Mouse (Mus musculus): ENCODE results near the gene Rbm46. TPM values are rescaled to one million over a fixed set of nuclear protein-coding genes. Genes with fewer than 3 reads are reported as not detected.

The Rbm46 gene
- polyA plus RNA-seq, 1 experiment from 2014 or later, result 8.6 TPM

DNA sequence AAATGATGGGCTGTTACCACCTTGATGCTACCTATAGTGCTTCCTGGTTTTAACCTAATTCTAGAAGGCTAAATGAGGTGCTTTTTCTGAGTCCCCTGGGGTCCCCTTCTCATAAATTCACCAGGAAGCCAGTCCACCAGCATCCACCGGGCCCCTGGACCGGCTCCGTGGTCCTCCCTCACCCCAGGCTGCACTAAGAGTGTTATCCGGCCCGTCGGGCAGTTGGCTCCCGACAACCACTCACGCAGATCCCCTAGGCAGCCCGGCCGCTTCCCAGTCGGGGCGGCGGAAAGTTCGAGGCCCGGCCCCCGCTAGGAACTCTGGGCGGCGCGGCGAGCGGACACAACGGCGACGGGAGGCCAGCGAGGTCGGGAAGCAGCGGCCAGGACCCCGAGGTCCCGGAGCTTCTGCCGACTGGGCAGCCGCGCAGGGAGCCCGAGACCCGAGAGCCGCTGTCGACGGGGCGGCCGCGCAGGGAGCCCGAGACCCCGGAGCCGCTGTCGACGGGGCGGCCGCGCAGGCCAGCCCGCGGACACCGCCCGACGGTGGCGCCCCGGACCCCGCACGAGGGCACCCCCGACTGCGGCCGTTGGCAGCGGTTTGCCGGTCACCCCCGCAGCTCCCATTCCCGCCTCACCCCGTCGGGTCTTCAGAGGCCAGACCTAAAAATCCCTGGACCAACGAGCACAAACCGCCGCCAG lies 462 bp downstream of the Rbm46 start:
- Histone ChIP-seq H3K4me3 (ENCODE audit: low read depth, low read length) (peak overlapping the region; percentile 38), H3K27me3 (ENCODE audit: control insufficient read depth, insufficient read depth, low read length) (0 out of 2 replicates have a peak, but pooled peaks cover 3% of the 10 kb centered on the region), H3K9ac (replicated peaks; ENCODE audit: low read depth, low read length) (no peak overlapping the region; the same call in 1 of the 2 replicates), H3K4me1 (ENCODE audit: control insufficient read depth, insufficient read depth, low read length) (no peaks in the 10 kb centered on the region), H3K36me3 (ENCODE audit: control insufficient read depth, insufficient read depth, low read length) (no peaks in the 10 kb centered on the region), H3K27ac (ENCODE audit: low read length) (no peak overlapping the region), H3K4me2 (replicated peaks; ENCODE audit: low read depth, low read length) (peak overlapping the region; percentile 59), H3K9me3 (ENCODE audit: control insufficient read depth, low read depth, low read length) (no peaks in the 10 kb centered on the region)
- 24% methylated on average over 60 of the region's 69 CpGs for WGBS
- ATAC-seq (ENCODE audit: insufficient number of reproducible peaks, insufficient read depth, low FRiP score, low read depth), result peak; percentile 11; the same call in 1 of the 2 replicates

DNA sequence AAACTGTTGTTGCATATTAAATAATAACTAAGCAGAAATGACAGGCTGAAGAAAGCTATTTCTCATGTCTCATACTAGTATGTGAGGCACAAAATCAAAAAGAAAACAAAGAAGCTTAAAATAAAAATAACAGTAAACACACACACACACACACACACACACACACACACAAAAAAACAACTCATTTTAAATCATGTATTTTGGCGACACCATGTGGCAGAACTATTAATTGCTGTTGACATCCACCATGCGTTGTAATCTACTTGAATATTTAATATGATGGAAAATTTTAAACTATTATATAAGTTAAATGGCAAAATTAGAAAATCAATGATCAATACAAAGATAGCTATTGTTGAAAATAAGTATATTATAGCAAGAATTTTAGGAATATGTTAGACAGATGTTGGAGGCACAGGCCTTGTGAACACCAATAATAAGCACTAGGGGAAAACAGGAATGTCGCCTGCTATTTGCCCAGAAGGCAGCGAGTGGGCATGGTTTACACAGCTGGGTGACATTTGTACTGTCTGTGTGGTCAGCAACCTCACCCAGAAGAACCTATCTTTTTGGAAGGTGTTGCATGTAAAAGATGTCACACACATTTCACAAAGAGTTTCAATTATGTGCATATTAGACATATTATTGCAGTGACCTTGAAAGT lies 18.7 kb downstream of the Rbm46 start:
- Histone ChIP-seq H3K9me3 (ENCODE audit: control insufficient read depth, low read depth, low read length) (no peaks in the 10 kb centered on the region), H3K36me3 (ENCODE audit: control insufficient read depth, insufficient read depth, low read length) (no peaks in the 10 kb centered on the region), H3K27ac (ENCODE audit: low read length) (no peak overlapping the region), H3K4me3 (ENCODE audit: low read depth, low read length) (no peak overlapping the region), H3K27me3 (ENCODE audit: control insufficient read depth, insufficient read depth, low read length) (no peaks in the 10 kb centered on the region), H3K9ac (replicated peaks; ENCODE audit: low read depth, low read length) (no peak overlapping the region), H3K4me2 (replicated peaks; ENCODE audit: low read depth, low read length) (no peak overlapping the region), H3K4me1 (ENCODE audit: control insufficient read depth, insufficient read depth, low read length) (no peaks in the 10 kb centered on the region)
- WGBS, result 24% methylated on average over 4 of the region's 4 CpGs
- ATAC-seq (ENCODE audit: insufficient number of reproducible peaks, insufficient read depth, low FRiP score, low read depth), result no peak

DNA sequence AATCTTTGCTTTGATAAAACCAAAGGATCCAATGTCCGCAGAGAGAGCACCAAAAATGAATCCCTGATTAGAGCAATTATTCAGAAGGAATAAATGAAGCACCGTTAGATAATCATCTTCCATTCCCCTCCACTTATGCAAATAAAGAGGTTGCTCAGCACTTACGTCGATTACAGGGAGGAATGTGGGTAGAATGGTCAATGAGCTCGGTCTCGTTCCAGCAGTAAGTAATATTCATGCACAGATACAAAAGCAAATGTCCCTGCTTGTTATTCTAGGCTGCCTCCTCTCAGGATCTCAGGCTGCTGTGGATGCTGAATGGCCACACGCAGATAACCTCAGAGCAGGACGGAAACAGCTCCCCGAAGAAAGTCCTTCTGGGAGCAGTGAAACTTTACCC lies 51.1 kb downstream of the Rbm46 start:
- no peak overlapping the region for H3K4me2 ChIP-seq (replicated peaks; ENCODE audit: low read depth, low read length)
- WGBS, result 86% methylated on average over 9 of the region's 9 CpGs
- no peak overlapping the region for H3K27ac ChIP-seq (ENCODE audit: low read length)
- H3K9ac ChIP-seq (replicated peaks; ENCODE audit: low read depth, low read length), result no peak overlapping the region
- H3K9me3 ChIP-seq (ENCODE audit: control insufficient read depth, low read depth, low read length), result no peaks in the 10 kb centered on the region
- H3K36me3 ChIP-seq (ENCODE audit: control insufficient read depth, insufficient read depth, low read length), result no peaks in the 10 kb centered on the region
- H3K27me3 ChIP-seq (ENCODE audit: control insufficient read depth, insufficient read depth, low read length), result no peaks in the 10 kb centered on the region
- no peak overlapping the region for H3K4me3 ChIP-seq (ENCODE audit: low read depth, low read length)
- ATAC-seq (ENCODE audit: insufficient number of reproducible peaks, insufficient read depth, low FRiP score, low read depth), result no peak
- no peaks in the 10 kb centered on the region for H3K4me1 ChIP-seq (ENCODE audit: control insufficient read depth, insufficient read depth, low read length)

DNA sequence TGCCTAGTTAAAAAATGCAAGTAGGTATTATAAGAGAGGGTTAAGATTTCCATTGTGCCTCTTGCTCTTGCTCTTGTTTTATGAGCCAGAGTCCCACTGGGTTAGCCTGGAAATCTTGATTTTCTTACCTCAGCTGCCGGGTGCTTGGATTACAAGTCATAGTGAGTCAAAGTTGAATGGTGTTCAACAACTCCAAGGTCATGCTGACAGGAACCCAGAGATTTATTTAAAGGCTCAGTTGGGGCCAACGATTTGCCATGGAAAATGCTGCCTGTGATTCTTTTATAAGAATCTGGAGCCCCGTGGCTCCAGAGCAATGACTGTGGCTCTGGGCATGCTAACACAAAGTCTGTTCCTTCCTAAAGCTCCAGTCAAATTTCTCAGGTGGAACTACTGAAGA lies 64.4 kb downstream of the Rbm46 start:
- no peak for ATAC-seq (ENCODE audit: insufficient number of reproducible peaks, insufficient read depth, low FRiP score, low read depth)
- H3K4me2 ChIP-seq (replicated peaks; ENCODE audit: low read depth, low read length), result no peak overlapping the region
- H3K27me3 ChIP-seq (ENCODE audit: control insufficient read depth, insufficient read depth, low read length), result no peaks in the 10 kb centered on the region
- H3K36me3 ChIP-seq (ENCODE audit: control insufficient read depth, insufficient read depth, low read length), result no peaks in the 10 kb centered on the region
- H3K27ac ChIP-seq (ENCODE audit: low read length), result no peak overlapping the region
- WGBS, result 73% methylated on average over 3 of the region's 3 CpGs
- H3K9ac ChIP-seq (replicated peaks; ENCODE audit: low read depth, low read length), result no peak overlapping the region
- H3K4me3 ChIP-seq (ENCODE audit: low read depth, low read length), result no peak overlapping the region
- H3K9me3 ChIP-seq (ENCODE audit: control insufficient read depth, low read depth, low read length), result no peaks in the 10 kb centered on the region
- no peaks in the 10 kb centered on the region for H3K4me1 ChIP-seq (ENCODE audit: control insufficient read depth, insufficient read depth, low read length)

DNA sequence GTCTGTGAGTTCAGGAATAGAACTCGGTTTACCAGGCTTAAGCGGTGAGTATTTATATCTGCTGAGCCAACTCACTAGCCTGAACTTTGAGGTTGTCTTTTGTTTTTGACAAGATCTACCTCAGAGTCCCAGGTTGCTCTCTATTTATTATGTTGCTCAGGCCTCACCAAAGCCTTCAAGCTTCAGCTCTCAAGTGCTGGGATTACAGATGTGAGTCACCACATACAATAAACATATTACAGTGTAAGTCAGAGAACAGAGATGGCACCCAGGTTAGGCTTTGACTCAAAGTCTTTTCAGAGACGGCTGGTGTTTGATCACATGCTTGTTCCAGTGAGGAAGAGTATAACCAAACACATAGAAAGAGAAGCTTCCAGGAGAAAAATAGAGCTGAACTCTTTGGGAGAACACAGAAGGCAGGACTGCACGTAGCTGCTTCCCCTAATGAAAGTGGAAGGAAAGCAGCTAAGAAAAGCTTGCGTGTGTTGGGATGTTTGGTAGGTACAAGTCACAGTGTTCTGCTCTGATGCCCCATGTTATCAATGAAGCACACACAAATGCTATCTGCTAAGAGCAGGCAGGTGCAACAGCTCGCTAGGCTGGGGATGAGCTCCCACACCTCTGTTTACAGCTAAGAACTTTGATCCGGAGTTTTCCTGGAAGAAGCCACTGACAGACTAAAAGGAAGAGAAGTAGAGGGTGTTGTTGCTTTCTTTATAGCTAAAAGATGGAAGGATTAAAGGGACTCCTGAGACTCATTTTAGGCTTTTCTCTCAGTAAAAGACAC lies 65.8 kb downstream of the Rbm46 start:
- no peaks in the 10 kb centered on the region for H3K9me3 ChIP-seq (ENCODE audit: control insufficient read depth, low read depth, low read length)
- no peak overlapping the region for H3K27ac ChIP-seq (ENCODE audit: low read length)
- H3K9ac ChIP-seq (replicated peaks; ENCODE audit: low read depth, low read length), result no peak overlapping the region
- H3K4me2 ChIP-seq (replicated peaks; ENCODE audit: low read depth, low read length), result no peak overlapping the region
- no peak overlapping the region for H3K4me3 ChIP-seq (ENCODE audit: low read depth, low read length)
- no peaks in the 10 kb centered on the region for H3K36me3 ChIP-seq (ENCODE audit: control insufficient read depth, insufficient read depth, low read length)
- ATAC-seq (ENCODE audit: insufficient number of reproducible peaks, insufficient read depth, low FRiP score, low read depth), result no peak
- no peaks in the 10 kb centered on the region for H3K27me3 ChIP-seq (ENCODE audit: control insufficient read depth, insufficient read depth, low read length)
- WGBS, result 78% methylated on average over 7 of the region's 7 CpGs
- no peaks in the 10 kb centered on the region for H3K4me1 ChIP-seq (ENCODE audit: control insufficient read depth, insufficient read depth, low read length)

GRCm38 (mm10) chr3:82809769-82810168 lies 66.5 kb downstream of the Rbm46 start:
- H3K27ac ChIP-seq (ENCODE audit: low read length), result no peak overlapping the region
- WGBS, result 62% methylated on average over 7 of the region's 7 CpGs
- no peak for ATAC-seq (ENCODE audit: insufficient number of reproducible peaks, insufficient read depth, low FRiP score, low read depth)
- H3K36me3 ChIP-seq (ENCODE audit: control insufficient read depth, insufficient read depth, low read length), result no peaks in the 10 kb centered on the region
- no peaks in the 10 kb centered on the region for H3K9me3 ChIP-seq (ENCODE audit: control insufficient read depth, low read depth, low read length)
- H3K4me3 ChIP-seq (ENCODE audit: low read depth, low read length), result no peak overlapping the region
- no peaks in the 10 kb centered on the region for H3K27me3 ChIP-seq (ENCODE audit: control insufficient read depth, insufficient read depth, low read length)
- H3K9ac ChIP-seq (replicated peaks; ENCODE audit: low read depth, low read length), result no peak overlapping the region
- no peak overlapping the region for H3K4me2 ChIP-seq (replicated peaks; ENCODE audit: low read depth, low read length)
- H3K4me1 ChIP-seq (ENCODE audit: control insufficient read depth, insufficient read depth, low read length), result no peaks in the 10 kb centered on the region

DNA sequence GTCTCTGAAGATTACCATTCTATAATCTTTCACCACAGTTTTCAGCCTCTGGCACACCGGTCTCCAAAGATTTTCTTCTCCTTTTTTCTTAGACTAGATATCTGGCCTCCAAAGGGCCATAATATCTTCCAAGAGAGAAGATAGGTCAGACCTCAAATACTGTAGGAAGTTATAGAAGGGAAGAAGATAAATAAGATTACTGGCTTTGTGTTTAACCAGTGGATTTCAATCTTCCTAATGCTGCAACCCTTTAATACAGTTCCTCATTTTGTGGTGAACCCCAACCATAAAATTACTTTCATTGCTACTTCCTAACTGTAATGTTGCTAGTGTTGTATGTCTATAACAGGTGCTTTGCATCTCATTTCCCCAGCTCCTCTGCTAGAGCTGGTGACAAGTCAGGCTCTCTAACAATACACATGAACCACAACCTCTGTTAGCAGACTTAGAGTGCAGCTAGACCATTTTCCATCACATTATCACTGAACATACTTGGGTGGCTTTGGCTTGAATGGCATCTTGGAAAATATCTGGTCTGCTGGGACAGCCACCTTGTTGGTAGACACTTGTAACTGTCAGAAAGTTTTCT lies 67.9 kb downstream of the Rbm46 start:
- Histone ChIP-seq H3K27me3 (ENCODE audit: control insufficient read depth, insufficient read depth, low read length) (no peaks in the 10 kb centered on the region), H3K9ac (replicated peaks; ENCODE audit: low read depth, low read length) (no peak overlapping the region), H3K36me3 (ENCODE audit: control insufficient read depth, insufficient read depth, low read length) (no peaks in the 10 kb centered on the region), H3K27ac (ENCODE audit: low read length) (no peak overlapping the region), H3K4me1 (ENCODE audit: control insufficient read depth, insufficient read depth, low read length) (no peaks in the 10 kb centered on the region), H3K4me2 (replicated peaks; ENCODE audit: low read depth, low read length) (no peak overlapping the region), H3K9me3 (ENCODE audit: control insufficient read depth, low read depth, low read length) (no peaks in the 10 kb centered on the region), H3K4me3 (ENCODE audit: low read depth, low read length) (no peak overlapping the region)
- no peak for ATAC-seq (ENCODE audit: insufficient number of reproducible peaks, insufficient read depth, low FRiP score, low read depth)
- WGBS, result 78% methylated on average over 1 of the region's 1 CpGs

- Histone ChIP-seq H3K4me1 (ENCODE audit: control insufficient read depth, insufficient read depth, low read length) (no peaks in the 10 kb centered on the region), H3K4me3 (ENCODE audit: low read depth, low read length) (no peak overlapping the region), H3K27me3 (ENCODE audit: control insufficient read depth, insufficient read depth, low read length) (no peaks in the 10 kb centered on the region), H3K27ac (ENCODE audit: low read length) (no peak overlapping the region), H3K9me3 (ENCODE audit: control insufficient read depth, low read depth, low read length) (no peaks in the 10 kb centered on the region), H3K9ac (replicated peaks; ENCODE audit: low read depth, low read length) (no peak overlapping the region), H3K4me2 (replicated peaks; ENCODE audit: low read depth, low read length) (no peak overlapping the region), H3K36me3 (ENCODE audit: control insufficient read depth, insufficient read depth, low read length) (no peaks in the 10 kb centered on the region)
- ATAC-seq (ENCODE audit: insufficient number of reproducible peaks, insufficient read depth, low FRiP score, low read depth), result no peak
- 84% methylated on average over 7 of the region's 7 CpGs for WGBS
Observed at GRCm38 (mm10) chr3:82805291-82805690, 71.0 kb downstream of the Rbm46 start.
